Mouse (Mus musculus) liver, embryonic 13.5 days (tissue): ENCODE results near the gene Cacna1b. TPM values are rescaled to one million over a fixed set of nuclear protein-coding genes. Genes with fewer than 3 reads are reported as not detected.

Experiments
- ATAC-seq: fragments of 200-750 bp; cut with Nextera tagmentation; 2 replicates; pipeline ENCODE4 v1.8.0; 2017; ENCODE audit warnings: low read depth, mild to moderate bottlenecking, moderate number of reproducible peaks, moderate library complexity
- DNase-seq: peaks from one replicate; pipeline ENCODE4 v3.0.0; 2022
- H3K27ac ChIP-seq: fragments of 300-500 bp; sonication (generic); 2 replicates; pipeline ENCODE4 v1.5.1; 2015; ENCODE audit warnings: moderate library complexity, mild to moderate bottlenecking, inconsistent platforms
- H3K27me3 ChIP-seq: fragments of 300-500 bp; sonication (generic); 2 replicates; pipeline ENCODE4 v1.6.1; 2015; ENCODE audit warnings: mild to moderate bottlenecking, inconsistent platforms
- H3K36me3 ChIP-seq: fragments of 300-500 bp; sonication (generic); 2 replicates; pipeline ENCODE4 v1.6.1; 2015; ENCODE audit warnings: mild to moderate bottlenecking, inconsistent platforms
- H3K4me1 ChIP-seq: fragments of 300-500 bp; sonication (generic); replicated peaks from 2 replicates; pipeline ENCODE4 v1.6.1; 2015; ENCODE audit warnings: inconsistent platforms
- H3K4me2 ChIP-seq: fragments of 300-500 bp; sonication (generic); 2 replicates; pipeline ENCODE4 v1.6.1; 2015; ENCODE audit warnings: inconsistent platforms, mild to moderate bottlenecking, moderate library complexity
- H3K4me3 ChIP-seq: fragments of 300-500 bp; sonication (generic); replicated peaks from 2 replicates; pipeline ENCODE4 v1.5.1; 2015; ENCODE audit warnings: mild to moderate bottlenecking, inconsistent platforms
- H3K9ac ChIP-seq: fragments of 300-500 bp; sonication (generic); 2 replicates; pipeline ENCODE4 v1.6.1; 2015; ENCODE audit warnings: mild to moderate bottlenecking, inconsistent platforms
- H3K9me3 ChIP-seq: fragments of 300-500 bp; sonication (generic); replicated peaks from 2 replicates; pipeline ENCODE4 v1.6.1; 2016; ENCODE audit warnings: inconsistent platforms
- WGBS: fragments of 180-500 bp; shearing (Covaris S2); methylation state at CpG from one replicate; pipeline ENCODE4 v1.1.7; 2015; ENCODE audit not compliant: insufficient replicate concordance; 5-methylcytosine and 5-hydroxymethylcytosine counted together
- polyA plus RNA-seq: library from polyadenylated mRNA; unstranded; fragments of >200 nt; fragmentation: Nextera tagmentation; extraction: Ambion mirVana; gene quantifications from 2 replicates; pipeline ENCODE4 v1.2.1, GENCODE M21; 2015

Cacna1b gene
- polyA plus RNA-seq, 1 experiment from 2014 or later: 0.03 TPM

DNA sequence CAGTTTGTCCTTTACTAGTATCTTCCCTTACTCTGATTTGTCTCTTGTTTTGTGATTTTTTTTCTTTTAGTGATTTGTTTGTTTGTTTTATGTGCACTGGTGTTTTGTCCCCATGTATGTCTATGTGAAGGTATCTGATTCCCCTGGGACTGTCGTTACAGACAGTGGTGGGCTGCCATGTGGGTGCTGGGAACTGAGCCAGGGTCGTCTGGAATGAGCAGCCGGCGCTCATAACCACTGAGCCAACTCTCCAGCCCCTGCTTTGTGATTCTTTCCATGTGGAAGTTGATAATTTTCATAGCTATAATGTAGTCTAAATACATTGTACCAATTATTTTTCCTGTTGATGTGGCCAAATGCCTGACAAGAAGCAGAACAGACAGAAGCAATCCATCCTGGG lies 7.9 kb upstream of the Cacna1b start:
- H3K4me3 ChIP-seq: no peak overlapping the region
- H3K4me2 ChIP-seq: no peak overlapping the region
- no peak for DNase-seq
- peaks cover 5% of the 10 kb centered on the region; the same call in 1 of the 2 replicates for H3K27me3 ChIP-seq
- no peaks in the 10 kb centered on the region for H3K9me3 ChIP-seq
- H3K9ac ChIP-seq: no peak overlapping the region
- no peak for ATAC-seq
- WGBS: 51% methylated on average over 4 of the region's 4 CpGs
- H3K36me3 ChIP-seq: no peaks in the 10 kb centered on the region
- no peaks in the 10 kb centered on the region for H3K4me1 ChIP-seq
- H3K27ac ChIP-seq: no peak overlapping the region

DNA sequence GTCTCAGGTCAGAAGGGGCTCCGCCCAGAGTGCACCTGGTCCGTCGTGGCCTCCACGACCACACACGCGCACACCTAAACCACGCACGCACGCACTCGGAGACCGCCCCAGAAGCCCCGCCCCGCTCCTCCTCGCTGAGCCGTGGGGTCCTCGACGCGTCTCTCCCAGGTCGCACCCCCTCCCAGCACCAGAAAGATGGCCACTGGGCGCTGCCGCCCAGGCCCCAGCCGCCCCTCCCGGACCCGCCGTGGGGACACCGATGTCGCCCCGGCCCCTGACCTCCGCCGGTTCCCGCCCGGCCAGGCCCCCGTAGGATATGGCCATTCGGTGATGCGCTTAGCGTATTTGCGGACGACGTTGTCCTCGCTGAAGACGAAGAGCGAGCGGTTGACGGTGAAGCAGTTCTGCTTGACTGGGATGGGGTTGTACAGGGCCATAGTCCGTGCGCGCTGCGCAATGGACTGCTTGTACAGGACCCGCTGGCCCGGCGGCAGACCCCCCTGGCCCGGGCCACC lies 449 bp downstream of the Cacna1b start:
- Histone ChIP-seq H3K4me1 (peaks cover 19% of the 10 kb centered on the region), H3K4me2 (peak overlapping the region; percentile 75), H3K9me3 (no peaks in the 10 kb centered on the region), H3K27ac (no peak overlapping the region), H3K27me3 (peaks cover 58% of the 10 kb centered on the region), H3K36me3 (no peaks in the 10 kb centered on the region), H3K4me3 (peak overlapping the region; percentile 55), H3K9ac (no peak overlapping the region)
- DNase-seq (no peak), ATAC-seq (peak; percentile 19)
- WGBS: under 1% methylated on average over 51 of the region's 52 CpGs

DNA sequence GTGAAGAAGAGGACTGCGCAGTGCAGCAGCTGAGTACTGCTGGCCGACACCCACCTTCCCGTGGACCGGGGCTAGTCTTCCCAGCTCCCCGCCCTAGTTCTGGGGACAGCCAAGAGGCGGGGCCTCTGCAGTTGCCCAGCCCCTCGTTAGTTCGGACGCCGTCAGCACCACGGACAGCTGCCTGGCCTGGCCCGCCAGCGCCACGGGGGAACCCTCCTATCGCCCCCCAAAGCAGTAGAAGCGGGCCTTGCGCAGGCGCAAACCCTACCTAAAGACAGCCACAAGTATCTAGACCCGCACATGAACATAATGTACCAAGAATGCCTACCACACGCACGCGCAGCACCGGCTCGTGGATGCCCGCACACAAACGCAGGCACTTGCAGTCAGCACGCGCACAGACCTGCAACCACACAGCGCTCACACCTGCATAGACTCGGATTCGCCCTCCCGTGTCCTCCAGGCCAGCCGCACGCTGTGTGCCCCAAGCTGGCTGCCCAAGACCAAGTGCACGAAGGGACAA lies 968 bp downstream of the Cacna1b start:
- Histone ChIP-seq H3K36me3 (no peaks in the 10 kb centered on the region), H3K9me3 (no peaks in the 10 kb centered on the region), H3K4me1 (peaks cover 19% of the 10 kb centered on the region), H3K27me3 (peaks cover 58% of the 10 kb centered on the region), H3K9ac (no peak overlapping the region), H3K27ac (no peak overlapping the region), H3K4me3 (peak overlapping the region; percentile 55), H3K4me2 (peak overlapping the region; percentile 75)
- under 1% methylated on average over 35 of the region's 35 CpGs for WGBS
- ATAC-seq (peak; percentile 43; the same call in 1 of the 2 replicates), DNase-seq (peak; percentile 48)

DNA sequence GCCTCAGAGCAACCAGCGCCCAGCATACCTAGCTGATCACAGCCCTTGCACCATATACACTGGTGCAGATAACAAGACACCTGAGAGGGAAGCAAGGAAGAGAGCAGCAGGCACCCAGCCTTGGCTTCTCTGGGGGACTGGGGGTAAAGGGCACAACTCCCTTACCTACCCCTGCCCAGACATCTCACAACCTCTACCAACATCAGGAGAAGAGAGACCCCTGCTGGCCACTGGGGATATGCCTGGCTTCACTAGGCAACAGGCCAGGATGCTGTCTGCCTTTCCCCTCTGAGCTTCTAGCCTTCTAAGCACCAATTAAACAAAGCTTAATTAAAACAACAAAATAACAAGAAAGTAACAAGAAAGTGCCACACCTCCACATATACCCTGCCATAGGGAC lies 7.7 kb downstream of the Cacna1b start:
- WGBS: 69% methylated on average over 1 of the region's 1 CpGs
- Histone ChIP-seq H3K4me2 (no peak overlapping the region), H3K9me3 (no peaks in the 10 kb centered on the region), H3K36me3 (no peaks in the 10 kb centered on the region), H3K4me1 (no peaks in the 10 kb centered on the region), H3K27me3 (peaks cover 4% of the 10 kb centered on the region; the same call in 1 of the 2 replicates), H3K4me3 (no peak overlapping the region), H3K27ac (no peak overlapping the region), H3K9ac (no peak overlapping the region)
- DNase-seq (peak; percentile 6), ATAC-seq (no peak)

DNA sequence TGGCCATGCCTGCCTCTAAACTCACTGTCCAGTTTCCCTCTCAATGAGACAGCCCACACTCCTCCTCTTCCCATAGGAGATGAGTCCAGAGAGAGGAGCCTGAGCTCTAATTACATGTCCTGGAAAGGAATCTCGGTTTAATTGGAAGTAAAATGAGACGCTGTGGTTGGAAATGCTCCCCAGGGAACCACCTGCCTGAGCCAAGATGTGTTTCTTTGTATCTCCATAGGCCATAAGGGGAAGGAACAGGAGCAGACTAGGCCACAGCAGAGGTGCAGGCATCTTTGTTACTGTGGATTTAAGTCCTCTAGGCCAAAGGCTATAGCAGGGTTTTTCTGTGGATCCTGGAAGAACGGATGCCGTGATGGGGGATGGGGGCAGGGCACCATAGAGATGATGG lies 10.4 kb downstream of the Cacna1b start:
- H3K4me1 ChIP-seq: no peaks in the 10 kb centered on the region
- no peak overlapping the region for H3K9ac ChIP-seq
- no peaks in the 10 kb centered on the region for H3K27me3 ChIP-seq
- H3K4me2 ChIP-seq: no peak overlapping the region
- no peak overlapping the region for H3K27ac ChIP-seq
- WGBS: 69% methylated on average over 4 of the region's 4 CpGs
- DNase-seq (no peak), ATAC-seq (no peak)
- H3K9me3 ChIP-seq: no peaks in the 10 kb centered on the region
- no peak overlapping the region for H3K4me3 ChIP-seq
- H3K36me3 ChIP-seq: no peaks in the 10 kb centered on the region

DNA sequence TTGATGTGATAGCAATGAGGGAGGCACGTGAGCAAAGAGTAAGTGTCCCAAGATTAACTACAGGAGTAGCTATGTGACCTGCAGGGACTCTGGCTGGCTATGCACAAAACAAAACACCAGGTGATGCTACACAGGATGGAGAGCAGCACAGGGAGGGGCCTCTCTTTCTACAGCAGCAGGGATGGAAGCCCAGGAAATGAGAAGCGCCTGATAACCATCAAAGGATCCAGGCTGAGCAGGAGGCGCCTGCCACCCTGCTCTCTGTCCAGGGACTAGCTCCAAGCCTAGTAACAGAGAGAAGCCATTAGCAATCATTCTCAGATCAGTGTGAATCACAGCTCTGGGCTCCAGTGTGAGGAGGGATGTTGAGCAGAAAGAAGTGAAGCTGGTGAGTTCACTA lies 12.9 kb downstream of the Cacna1b start:
- Histone ChIP-seq H3K4me3 (no peak overlapping the region), H3K36me3 (no peaks in the 10 kb centered on the region), H3K9ac (no peak overlapping the region), H3K27me3 (no peaks in the 10 kb centered on the region), H3K4me2 (no peak overlapping the region), H3K4me1 (no peaks in the 10 kb centered on the region), H3K9me3 (no peaks in the 10 kb centered on the region), H3K27ac (no peak overlapping the region)
- DNase-seq (no peak), ATAC-seq (no peak)
- WGBS: 41% methylated on average over 3 of the region's 3 CpGs

DNA sequence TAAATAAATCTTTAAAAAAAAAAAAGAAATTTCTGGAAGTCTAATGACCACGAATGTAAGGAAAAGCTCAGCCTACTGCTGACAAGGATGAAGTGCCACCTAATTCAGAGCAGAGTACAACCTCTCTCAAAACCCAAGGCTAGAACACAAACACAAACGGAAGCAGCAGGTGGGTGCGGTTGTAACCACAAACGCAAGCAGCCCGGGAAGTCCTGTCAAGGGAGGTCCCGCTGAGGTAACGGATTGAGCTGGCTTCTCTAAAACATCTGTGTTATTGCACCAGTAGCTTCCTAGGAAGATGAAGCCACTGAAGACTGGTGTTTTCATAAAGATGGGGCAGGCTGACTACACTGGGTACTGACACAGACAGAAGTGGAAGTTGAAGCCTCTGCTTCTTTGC lies 15.1 kb downstream of the Cacna1b start:
- Histone ChIP-seq H3K36me3 (no peaks in the 10 kb centered on the region), H3K27me3 (no peaks in the 10 kb centered on the region), H3K4me1 (no peaks in the 10 kb centered on the region), H3K4me3 (no peak overlapping the region), H3K9me3 (no peaks in the 10 kb centered on the region), H3K27ac (no peak overlapping the region), H3K9ac (no peak overlapping the region), H3K4me2 (no peak overlapping the region)
- no peak for ATAC-seq
- DNase-seq: no peak
- WGBS: 24% methylated on average over 7 of the region's 7 CpGs

DNA sequence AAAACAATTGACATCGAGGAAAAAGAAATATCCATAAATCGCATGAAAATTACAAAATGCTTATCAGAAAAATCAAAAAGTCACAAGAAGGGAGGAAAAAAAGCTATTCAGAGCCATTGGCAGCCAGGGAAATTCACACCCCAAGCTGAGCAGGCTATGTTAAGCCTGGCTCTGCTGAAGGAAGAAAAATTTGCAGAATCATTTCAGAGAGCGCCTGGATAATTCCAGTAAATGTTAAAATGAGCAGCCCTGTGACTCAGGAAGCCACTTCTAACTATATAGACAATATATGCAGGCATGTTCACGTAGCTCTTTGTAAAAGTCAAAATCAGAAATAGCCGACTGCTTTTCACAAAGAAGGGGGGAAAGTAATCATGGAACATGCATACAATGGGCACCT lies 23.3 kb downstream of the Cacna1b start:
- Histone ChIP-seq H3K9me3 (no peaks in the 10 kb centered on the region), H3K9ac (no peak overlapping the region), H3K4me3 (no peak overlapping the region), H3K36me3 (no peaks in the 10 kb centered on the region), H3K4me1 (no peaks in the 10 kb centered on the region), H3K27me3 (no peaks in the 10 kb centered on the region), H3K27ac (no peak overlapping the region), H3K4me2 (no peak overlapping the region)
- no peak for DNase-seq
- ATAC-seq: no peak
- 66% methylated on average over 5 of the region's 5 CpGs for WGBS

DNA sequence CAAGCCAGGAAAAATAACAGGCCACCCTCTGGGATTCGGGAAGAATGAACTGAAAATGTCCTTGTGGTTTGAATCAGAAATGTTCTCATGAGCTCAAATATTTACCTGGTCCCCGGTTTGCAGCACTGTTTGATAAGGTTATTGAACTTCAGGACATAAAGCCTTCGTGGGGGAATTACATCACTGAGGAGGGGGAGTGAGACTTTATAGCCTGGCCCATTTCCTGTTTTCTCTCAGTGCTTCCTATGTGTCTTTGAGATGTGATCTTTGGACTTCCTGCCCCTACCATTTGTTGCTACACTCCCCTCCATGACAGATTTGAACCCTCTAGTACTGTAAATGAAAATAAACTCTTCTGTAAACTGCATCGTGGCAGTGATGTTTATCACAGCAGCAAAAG lies 29.8 kb downstream of the Cacna1b start:
- Histone ChIP-seq H3K36me3 (no peaks in the 10 kb centered on the region), H3K4me2 (no peak overlapping the region), H3K9ac (no peak overlapping the region), H3K27me3 (no peaks in the 10 kb centered on the region), H3K4me3 (no peak overlapping the region), H3K4me1 (no peaks in the 10 kb centered on the region), H3K9me3 (no peaks in the 10 kb centered on the region), H3K27ac (no peak overlapping the region)
- ATAC-seq (no peak), DNase-seq (no peak)
- WGBS: 31% methylated on average over 4 of the region's 4 CpGs

DNA sequence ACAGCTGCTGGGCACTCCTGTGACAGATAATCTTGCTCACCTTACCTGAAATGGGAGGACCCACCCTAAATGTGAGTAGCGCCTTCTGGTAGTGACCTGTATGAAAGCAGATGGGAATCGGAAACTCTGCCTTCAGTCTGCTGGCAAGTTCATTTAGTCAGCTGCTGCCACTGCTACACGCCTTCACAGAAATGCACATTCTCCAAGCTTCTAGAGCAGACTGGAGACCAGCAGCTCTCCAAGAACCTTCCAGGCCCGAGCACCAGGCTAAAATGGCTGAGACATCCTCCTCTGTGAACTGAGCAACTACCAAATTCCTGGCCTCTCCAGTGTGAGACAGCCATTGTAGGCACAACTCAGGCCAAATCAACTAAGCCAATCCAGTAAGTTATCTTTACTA lies 37.1 kb downstream of the Cacna1b start:
- H3K36me3 ChIP-seq: no peaks in the 10 kb centered on the region
- H3K4me1 ChIP-seq: no peaks in the 10 kb centered on the region
- H3K9ac ChIP-seq: no peak overlapping the region
- DNase-seq (no peak), ATAC-seq (no peak)
- 66% methylated on average over 4 of the region's 4 CpGs for WGBS
- H3K4me3 ChIP-seq: no peak overlapping the region
- H3K4me2 ChIP-seq: no peak overlapping the region
- H3K27me3 ChIP-seq: no peaks in the 10 kb centered on the region
- no peak overlapping the region for H3K27ac ChIP-seq
- H3K9me3 ChIP-seq: no peaks in the 10 kb centered on the region

DNA sequence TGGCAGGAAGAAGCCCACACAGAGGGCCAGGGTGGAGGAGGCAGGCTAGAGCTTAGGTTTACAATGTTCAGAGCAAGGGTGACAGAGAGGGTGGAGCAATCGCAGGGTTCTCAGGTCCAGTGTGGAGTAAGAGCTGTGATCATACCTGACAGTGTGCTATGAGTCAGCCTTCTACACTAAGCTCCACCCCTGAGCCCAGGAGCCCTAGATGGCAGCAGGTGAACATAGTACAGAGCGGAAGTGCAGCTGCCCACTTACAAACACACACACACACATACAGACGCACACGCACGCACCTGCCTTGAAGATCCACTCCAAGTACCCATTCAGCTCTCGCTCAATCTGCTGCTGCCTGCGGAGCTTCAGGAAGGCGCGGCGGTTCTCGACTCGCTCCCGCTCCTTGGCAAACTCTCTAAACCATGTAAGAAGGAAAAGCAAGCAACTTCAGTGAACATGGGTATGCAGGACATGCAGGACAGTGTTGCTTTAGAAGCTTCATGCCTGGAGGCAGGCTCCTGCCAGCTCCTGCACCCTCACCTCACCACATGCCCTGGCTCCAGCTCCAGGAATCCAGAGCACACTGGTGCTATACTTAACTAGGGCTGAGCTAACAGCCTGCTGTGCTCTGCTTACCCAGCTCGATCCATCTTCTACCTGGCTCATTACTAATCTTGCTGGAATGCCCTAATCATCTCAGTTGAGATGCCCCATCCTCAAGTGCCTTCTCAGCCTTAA lies 43.1 kb downstream of the Cacna1b start:
- no peak overlapping the region for H3K9ac ChIP-seq
- H3K4me2 ChIP-seq: no peak overlapping the region
- no peak overlapping the region for H3K4me3 ChIP-seq
- H3K9me3 ChIP-seq: no peaks in the 10 kb centered on the region
- ATAC-seq (no peak), DNase-seq (no peak)
- no peak overlapping the region for H3K27ac ChIP-seq
- H3K36me3 ChIP-seq: no peaks in the 10 kb centered on the region
- H3K27me3 ChIP-seq: no peaks in the 10 kb centered on the region
- H3K4me1 ChIP-seq: no peaks in the 10 kb centered on the region
- 77% methylated on average over 14 of the region's 14 CpGs for WGBS

DNA sequence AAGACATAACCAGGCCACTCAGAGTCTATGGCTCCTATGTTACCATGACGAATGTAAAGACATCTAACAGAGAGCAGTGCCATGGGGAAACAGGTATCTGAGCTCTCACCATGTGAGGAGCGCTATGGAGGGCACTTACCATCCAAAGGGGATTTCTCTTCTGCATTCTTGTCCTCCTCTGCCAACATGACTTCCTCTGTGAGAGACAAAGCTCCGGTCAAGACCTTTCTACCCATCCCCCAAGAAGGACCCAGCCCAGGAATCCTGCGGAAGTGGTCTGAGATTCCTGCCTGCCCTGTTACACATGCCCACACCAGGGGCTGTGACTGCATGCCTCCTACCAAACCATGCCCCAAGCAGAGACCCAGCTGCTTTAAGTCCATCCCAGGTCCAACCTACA lies 44.0 kb downstream of the Cacna1b start:
- Histone ChIP-seq H3K27me3 (no peaks in the 10 kb centered on the region), H3K9me3 (no peaks in the 10 kb centered on the region), H3K9ac (no peak overlapping the region), H3K4me2 (no peak overlapping the region), H3K36me3 (no peaks in the 10 kb centered on the region), H3K4me1 (no peaks in the 10 kb centered on the region), H3K4me3 (no peak overlapping the region), H3K27ac (no peak overlapping the region)
- WGBS: 65% methylated on average over 4 of the region's 4 CpGs
- DNase-seq: no peak
- no peak for ATAC-seq
